Mouse (Mus musculus): ENCODE measurements around the gene Naa16.

The Naa16 gene

GRCm38 (mm10) chr14:79377041-79377440 lies 13.5 kb downstream of the Naa16 start:
- TF ChIP-seq GATA4 (IDR thresholded peaks at IDR 0.05; ENCODE audit: insufficient replicate concordance, low read length) = no peak

GRCm38 (mm10) chr14:79358055-79358454 lies 32.5 kb downstream of the Naa16 start:
- TF ChIP-seq GATA4 (IDR thresholded peaks at IDR 0.05; ENCODE audit: insufficient replicate concordance, low read length) = no peak

DNA sequence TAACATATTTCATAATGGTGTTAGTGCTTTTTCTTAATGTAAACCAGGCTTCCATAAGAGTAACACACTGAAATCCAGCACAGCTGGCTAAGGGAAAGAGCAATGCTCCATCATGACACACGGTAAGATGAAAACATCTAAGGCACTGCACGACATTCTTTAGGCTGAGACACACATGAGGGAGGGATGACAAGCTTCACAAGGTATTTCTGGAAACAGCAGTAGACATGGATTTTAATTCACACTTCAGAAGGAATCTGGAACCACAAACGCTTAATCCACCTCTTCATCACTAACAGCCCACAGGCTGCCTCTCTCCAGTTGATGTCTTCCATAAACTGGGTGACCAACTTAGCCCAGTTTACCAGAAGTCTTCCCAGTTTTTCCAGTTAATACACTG lies 44.2 kb downstream of the Naa16 start:
- TF ChIP-seq GATA4 (IDR thresholded peaks at IDR 0.05; ENCODE audit: insufficient replicate concordance, low read length) = no peak

DNA sequence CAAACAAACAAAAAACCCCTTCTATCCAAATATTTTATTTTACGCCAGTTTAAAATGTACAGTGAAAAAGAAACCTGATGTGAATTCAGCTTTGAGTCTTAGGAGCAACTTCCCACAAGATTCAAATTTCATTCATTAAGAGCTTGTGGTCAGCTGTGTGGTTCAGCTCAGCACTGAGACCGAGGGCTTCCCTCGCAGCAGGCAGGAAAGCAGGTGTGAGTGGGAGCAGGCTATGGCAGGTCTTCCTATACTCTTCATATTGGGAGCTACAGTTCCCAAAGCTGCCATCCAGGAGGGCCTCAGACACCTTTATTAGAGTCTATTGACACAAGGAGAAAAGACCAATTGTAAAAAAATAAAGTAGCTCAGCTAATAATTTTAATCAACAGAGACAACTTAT lies 55.0 kb downstream of the Naa16 start:
- TF ChIP-seq GATA4 (IDR thresholded peaks at IDR 0.05; ENCODE audit: insufficient replicate concordance, low read length) = no peak

DNA sequence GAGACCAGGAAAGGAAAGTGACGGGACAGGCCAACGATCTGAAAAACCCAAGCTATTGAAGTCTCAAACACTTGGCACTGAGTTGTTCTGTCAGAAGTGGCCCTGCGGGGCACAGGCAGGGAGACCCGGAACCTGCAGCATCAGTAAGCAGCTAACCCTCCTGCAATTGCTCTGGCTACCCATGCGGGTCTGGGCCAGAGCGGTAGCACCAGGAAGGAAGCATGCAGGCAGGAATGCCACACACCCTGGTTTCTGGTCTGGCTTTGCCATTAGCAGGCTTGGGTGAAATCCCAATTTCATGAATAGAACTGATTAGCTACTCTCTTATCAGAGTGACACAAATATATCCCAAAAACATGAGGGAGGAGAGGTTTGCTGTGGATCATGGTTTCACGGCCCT lies 58.6 kb downstream of the Naa16 start:
- TF ChIP-seq GATA4 (IDR thresholded peaks at IDR 0.05; ENCODE audit: insufficient replicate concordance, low read length) = no peak

- no peak for TF ChIP-seq GATA4 (IDR thresholded peaks at IDR 0.05; ENCODE audit: insufficient replicate concordance, low read length)
These were observed 59.5 kb downstream of the Naa16 start for GRCm38 (mm10) chr14:79330944-79331561.

- TF ChIP-seq GATA4 (IDR thresholded peaks at IDR 0.05; ENCODE audit: insufficient replicate concordance, low read length) = no peak
These were observed 63.5 kb downstream of the Naa16 start for GRCm38 (mm10) chr14:79327033-79327432.

GRCm38 (mm10) chr14:79324112-79324840 lies 66.3 kb downstream of the Naa16 start:
- TF ChIP-seq GATA4 (IDR thresholded peaks at IDR 0.05; ENCODE audit: insufficient replicate concordance, low read length) = no peak

DNA sequence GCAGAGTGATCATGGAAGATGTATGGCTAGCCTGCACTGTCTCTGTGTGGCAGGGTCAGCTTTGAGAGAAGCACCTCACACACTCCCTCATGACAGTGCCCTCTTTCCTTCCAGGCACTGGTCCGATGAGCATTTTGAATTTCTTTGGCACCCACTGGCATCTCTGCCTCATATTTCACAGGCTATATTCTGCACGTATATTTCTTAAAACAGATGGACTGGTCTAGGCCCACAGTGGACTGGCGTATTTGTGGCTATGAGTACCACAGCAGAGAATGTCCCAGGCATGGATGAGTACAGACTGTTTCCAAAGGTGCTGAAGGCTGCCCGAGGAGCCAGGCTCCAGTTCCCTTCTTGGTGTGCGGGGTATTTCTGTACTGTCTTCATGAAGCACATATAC lies 68.7 kb downstream of the Naa16 start:
- no peak for TF ChIP-seq GATA4 (IDR thresholded peaks at IDR 0.05; ENCODE audit: insufficient replicate concordance, low read length)

GRCm38 (mm10) chr14:79321152-79321551 lies 69.4 kb downstream of the Naa16 start:
- TF ChIP-seq GATA4 (IDR thresholded peaks at IDR 0.05; ENCODE audit: insufficient replicate concordance, low read length) = no peak

DNA sequence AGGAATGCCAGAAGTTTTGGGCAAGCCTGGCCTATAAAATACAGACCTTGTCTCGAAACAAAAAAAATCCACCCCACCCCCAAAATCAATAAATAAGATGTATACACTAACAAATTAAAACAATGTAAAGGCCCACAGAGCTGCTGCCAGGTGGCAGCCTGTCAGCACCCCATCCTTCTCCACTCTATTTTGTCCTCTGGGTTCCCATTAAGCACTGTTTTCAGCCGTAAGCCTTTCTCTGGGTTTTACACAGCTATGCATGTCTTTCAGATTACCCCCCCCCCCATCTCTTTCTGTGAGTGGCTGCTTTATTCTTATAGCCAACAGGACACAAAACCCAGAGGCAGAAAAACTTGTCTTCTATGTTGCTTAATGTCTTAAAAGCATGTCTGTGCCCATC lies 73.0 kb downstream of the Naa16 start:
- TF ChIP-seq GATA4 (IDR thresholded peaks at IDR 0.05; ENCODE audit: insufficient replicate concordance, low read length) = no peak

GRCm38 (mm10) chr14:79315877-79316276 lies 74.7 kb downstream of the Naa16 start:
- no peak for TF ChIP-seq GATA4 (IDR thresholded peaks at IDR 0.05; ENCODE audit: insufficient replicate concordance, low read length)

GRCm38 (mm10) chr14:79314245-79315010 lies 76.2 kb downstream of the Naa16 start:
- no peak for TF ChIP-seq GATA4 (IDR thresholded peaks at IDR 0.05; ENCODE audit: insufficient replicate concordance, low read length)

- TF ChIP-seq GATA4 (IDR thresholded peaks at IDR 0.05; ENCODE audit: insufficient replicate concordance, low read length) = no peak
These were observed 77.0 kb downstream of the Naa16 start for GRCm38 (mm10) chr14:79313439-79314175.

DNA sequence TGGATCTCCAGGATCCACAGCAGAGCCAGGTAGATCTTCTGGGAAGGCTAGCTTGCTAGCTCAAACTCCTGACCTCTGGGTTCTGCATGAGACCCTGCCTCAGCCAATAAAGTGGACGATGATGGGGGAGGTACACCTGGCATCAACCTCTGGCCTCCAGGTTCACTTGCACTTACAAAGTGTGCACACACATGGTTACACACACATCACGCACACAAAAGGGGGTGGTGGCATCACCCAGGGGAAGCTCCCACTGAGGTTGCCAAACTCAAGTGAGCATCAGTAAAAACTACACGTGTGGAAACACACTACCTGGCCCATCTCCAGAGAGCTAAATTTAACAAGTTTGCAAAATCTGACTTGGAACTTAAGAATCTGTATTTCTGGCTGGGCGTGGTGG lies 77.9 kb downstream of the Naa16 start:
- no peak for TF ChIP-seq GATA4 (IDR thresholded peaks at IDR 0.05; ENCODE audit: insufficient replicate concordance, low read length)

Measured in liver, adult (tissue).